Mouse (Mus musculus) ES-Bruce4 (cell line): ENCODE results near the gene Nkx2-5. TPM values are rescaled to one million over a fixed set of nuclear protein-coding genes. Genes with fewer than 3 reads are reported as not detected.

Experiments
- H3K27ac ChIP-seq: 2 replicates; pipeline ENCODE4 v1.5.1; 2012; ENCODE audit warnings: low read length, inconsistent platforms; ENCODE audit not compliant: insufficient read depth
- H3K27me3 ChIP-seq: 2 replicates; pipeline ENCODE4 v1.6.1; 2012; ENCODE audit warnings: mild to moderate bottlenecking, low read length, inconsistent platforms; ENCODE audit not compliant: control insufficient read depth, poor library complexity, insufficient read depth, severe bottlenecking
- H3K36me3 ChIP-seq: 2 replicates; pipeline ENCODE4 v1.6.1; 2012; ENCODE audit warnings: inconsistent platforms, mild to moderate bottlenecking, low read length, moderate library complexity; ENCODE audit not compliant: control insufficient read depth, poor library complexity, insufficient read depth, severe bottlenecking
- H3K4me1 ChIP-seq: one replicate; pipeline ENCODE4 v1.8.1; 2011; ENCODE audit warnings: low read length; ENCODE audit not compliant: control insufficient read depth, insufficient read depth
- H3K4me3 ChIP-seq: 2 replicates; pipeline ENCODE4 v1.5.1; 2011; ENCODE audit warnings: low read depth, mild to moderate bottlenecking, low read length
- H3K9ac ChIP-seq: 2 replicates; pipeline ENCODE4 v1.6.1; 2012; ENCODE audit warnings: low read depth, mild to moderate bottlenecking, inconsistent platforms; ENCODE audit not compliant: poor library complexity, severe bottlenecking
- H3K9me3 ChIP-seq: replicated peaks from 2 replicates; pipeline ENCODE4 v1.6.1; 2012; ENCODE audit warnings: mild to moderate bottlenecking, low read length, inconsistent platforms; ENCODE audit not compliant: control insufficient read depth, poor library complexity, insufficient read depth, severe bottlenecking
- CTCF ChIP-seq: IDR thresholded peaks from one replicate; pipeline ENCODE4 v1.8.1; 2011; ENCODE audit warnings: low read depth, low read length
- EP300 ChIP-seq: IDR thresholded peaks from 2 replicates; pipeline ENCODE4 v1.6.1; 2011; ENCODE audit warnings: low read depth, low read length; ENCODE audit not compliant: insufficient read depth
- POLR2A ChIP-seq: IDR thresholded peaks from one replicate; pipeline ENCODE4 v1.8.1; 2011; ENCODE audit warnings: low read length; ENCODE audit not compliant: insufficient read depth
- polyA plus RNA-seq: library from polyadenylated mRNA; stranded (reverse); fragments of >200 nt; gene quantifications from 2 replicates; pipeline ENCODE4 v1.2.4, GENCODE M21; 2011; ENCODE audit warnings: low read depth; ENCODE audit not compliant: missing spikeins, insufficient read depth, insufficient read length

Gene Nkx2-5
- polyA plus RNA-seq, 1 experiment, result not detected

DNA sequence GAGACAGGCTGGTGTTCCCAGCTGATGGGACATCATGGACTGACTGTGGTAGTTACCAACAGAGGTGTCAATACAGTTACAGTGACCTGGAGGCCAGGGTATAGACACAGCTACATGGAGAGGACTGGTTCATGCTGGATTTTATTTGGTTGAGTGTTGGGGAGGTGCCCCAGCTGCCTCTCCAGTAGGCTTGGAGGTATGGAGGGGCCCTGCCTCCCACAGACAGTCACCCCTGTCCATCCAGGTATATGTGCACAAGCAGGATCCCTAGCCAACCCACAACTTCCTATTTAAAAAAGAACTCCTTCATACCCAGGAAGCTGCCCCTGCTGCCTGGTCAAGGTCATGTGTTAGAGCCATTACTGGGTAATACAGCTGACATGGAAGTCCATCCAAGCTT, 27.0 kb downstream of the Nkx2-5 start:
- H3K9ac ChIP-seq, result no peak overlapping the region
- H3K36me3 ChIP-seq, result no peaks in the 10 kb centered on the region
- no peaks in the 10 kb centered on the region for H3K4me1 ChIP-seq
- no peaks in the 10 kb centered on the region for H3K27me3 ChIP-seq
- peaks cover 20% of the 10 kb centered on the region; the same call in 1 of the 2 replicates for H3K9me3 ChIP-seq
- TF ChIP-seq EP300, result no peak
- TF ChIP-seq CTCF, result no peak
- TF ChIP-seq POLR2A, result no peak
- H3K27ac ChIP-seq, result no peak overlapping the region
- no peak overlapping the region for H3K4me3 ChIP-seq

DNA sequence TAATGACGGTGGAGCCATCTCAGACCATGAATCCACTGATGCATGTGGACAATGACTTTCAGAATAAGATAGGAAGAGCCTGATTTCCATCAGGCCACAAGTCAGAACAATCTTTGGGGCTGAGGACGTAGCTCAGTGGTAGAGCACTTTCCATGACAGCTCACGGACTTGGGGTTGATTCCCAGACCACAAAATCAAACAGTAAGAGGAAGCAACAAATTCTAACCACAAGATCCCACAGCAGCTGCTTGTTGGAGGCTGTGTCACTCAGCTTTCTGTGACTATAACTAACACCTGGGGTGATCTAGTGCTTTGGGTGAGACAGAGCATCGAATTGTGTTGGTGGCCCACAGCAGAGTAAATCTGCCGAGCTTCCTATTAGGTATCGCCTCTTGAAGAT, 28.0 kb downstream of the Nkx2-5 start:
- TF ChIP-seq EP300 (no peak), POLR2A (no peak), CTCF (no peak)
- Histone ChIP-seq H3K36me3 (no peaks in the 10 kb centered on the region), H3K27ac (no peak overlapping the region), H3K9ac (no peak overlapping the region), H3K9me3 (peaks cover 15% of the 10 kb centered on the region; the same call in 1 of the 2 replicates), H3K4me3 (no peak overlapping the region), H3K4me1 (no peaks in the 10 kb centered on the region), H3K27me3 (no peaks in the 10 kb centered on the region)

DNA sequence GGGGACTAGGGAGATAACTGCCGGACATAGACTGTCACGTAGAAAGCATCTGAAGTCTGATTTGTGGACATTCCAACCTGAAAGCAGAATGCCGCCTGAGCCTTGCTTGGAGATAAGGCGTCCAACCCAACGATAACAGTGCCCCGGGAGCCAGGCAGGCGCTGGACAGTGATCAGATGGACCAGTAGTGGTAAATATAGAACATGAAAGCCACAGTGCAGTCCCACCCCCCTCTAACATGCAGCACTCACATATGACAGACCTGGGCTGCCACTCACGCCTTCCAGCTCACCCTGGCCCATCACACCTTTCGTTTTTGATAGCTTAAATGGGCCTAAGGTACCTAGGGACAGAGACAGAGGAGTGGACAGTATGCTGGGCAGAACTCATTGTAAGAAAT, 31.3 kb downstream of the Nkx2-5 start:
- no peak overlapping the region for H3K4me3 ChIP-seq
- no peaks in the 10 kb centered on the region for H3K9me3 ChIP-seq
- H3K9ac ChIP-seq, result no peak overlapping the region
- no peaks in the 10 kb centered on the region for H3K27me3 ChIP-seq
- H3K27ac ChIP-seq, result no peak overlapping the region
- TF ChIP-seq CTCF (no peak), EP300 (no peak), POLR2A (no peak)
- no peaks in the 10 kb centered on the region for H3K36me3 ChIP-seq
- H3K4me1 ChIP-seq, result no peaks in the 10 kb centered on the region

DNA sequence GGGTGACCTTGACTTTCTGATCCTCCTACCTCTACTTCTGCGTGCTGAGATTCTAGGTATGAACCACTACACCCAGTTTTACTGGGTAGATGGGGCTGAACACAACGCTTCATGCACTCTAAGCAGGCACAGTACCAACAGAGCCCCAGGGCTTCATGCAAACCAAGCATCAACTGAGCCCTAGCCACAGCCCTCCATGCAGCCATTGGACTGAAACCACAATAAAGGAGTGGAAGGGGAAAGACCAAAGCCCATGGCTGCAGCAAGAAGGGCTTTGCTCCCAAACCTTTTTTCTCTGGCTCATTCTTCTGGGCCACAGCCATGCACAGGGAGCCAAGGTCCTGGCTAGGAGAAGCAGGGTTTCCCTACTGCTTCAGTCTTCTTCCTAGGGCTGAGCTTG, 32.2 kb downstream of the Nkx2-5 start:
- no peaks in the 10 kb centered on the region for H3K9me3 ChIP-seq
- H3K27ac ChIP-seq, result no peak overlapping the region
- no peak overlapping the region for H3K9ac ChIP-seq
- H3K36me3 ChIP-seq, result no peaks in the 10 kb centered on the region
- no peak overlapping the region for H3K4me3 ChIP-seq
- no peak for TF ChIP-seq EP300
- no peak for TF ChIP-seq CTCF
- no peak for TF ChIP-seq POLR2A
- no peaks in the 10 kb centered on the region for H3K4me1 ChIP-seq
- H3K27me3 ChIP-seq, result no peaks in the 10 kb centered on the region

DNA sequence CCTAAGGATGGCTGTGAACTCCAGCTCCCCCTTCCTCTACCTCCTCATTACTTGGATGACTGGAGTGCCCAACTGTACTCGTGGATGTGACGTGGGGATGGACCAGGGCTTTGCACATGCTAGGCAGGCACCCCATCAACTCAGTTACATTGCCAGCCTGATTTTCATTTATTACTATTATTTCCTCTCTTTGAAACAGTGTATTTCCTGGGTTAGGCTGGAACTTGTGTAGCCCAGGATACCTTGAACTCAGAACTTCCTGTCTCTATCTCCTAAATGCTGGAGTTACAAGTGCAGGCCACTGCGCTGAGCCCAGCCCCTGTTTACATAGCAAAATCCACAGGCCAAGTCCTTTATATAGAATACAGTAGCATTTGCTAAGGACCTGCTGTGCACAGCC, 41.9 kb downstream of the Nkx2-5 start:
- H3K4me3 ChIP-seq, result no peak overlapping the region
- H3K9ac ChIP-seq, result no peak overlapping the region
- H3K36me3 ChIP-seq, result no peaks in the 10 kb centered on the region
- H3K27me3 ChIP-seq, result no peaks in the 10 kb centered on the region
- H3K27ac ChIP-seq, result no peak overlapping the region
- TF ChIP-seq CTCF (no peak), POLR2A (no peak), EP300 (no peak)
- no peaks in the 10 kb centered on the region for H3K9me3 ChIP-seq
- no peaks in the 10 kb centered on the region for H3K4me1 ChIP-seq

DNA sequence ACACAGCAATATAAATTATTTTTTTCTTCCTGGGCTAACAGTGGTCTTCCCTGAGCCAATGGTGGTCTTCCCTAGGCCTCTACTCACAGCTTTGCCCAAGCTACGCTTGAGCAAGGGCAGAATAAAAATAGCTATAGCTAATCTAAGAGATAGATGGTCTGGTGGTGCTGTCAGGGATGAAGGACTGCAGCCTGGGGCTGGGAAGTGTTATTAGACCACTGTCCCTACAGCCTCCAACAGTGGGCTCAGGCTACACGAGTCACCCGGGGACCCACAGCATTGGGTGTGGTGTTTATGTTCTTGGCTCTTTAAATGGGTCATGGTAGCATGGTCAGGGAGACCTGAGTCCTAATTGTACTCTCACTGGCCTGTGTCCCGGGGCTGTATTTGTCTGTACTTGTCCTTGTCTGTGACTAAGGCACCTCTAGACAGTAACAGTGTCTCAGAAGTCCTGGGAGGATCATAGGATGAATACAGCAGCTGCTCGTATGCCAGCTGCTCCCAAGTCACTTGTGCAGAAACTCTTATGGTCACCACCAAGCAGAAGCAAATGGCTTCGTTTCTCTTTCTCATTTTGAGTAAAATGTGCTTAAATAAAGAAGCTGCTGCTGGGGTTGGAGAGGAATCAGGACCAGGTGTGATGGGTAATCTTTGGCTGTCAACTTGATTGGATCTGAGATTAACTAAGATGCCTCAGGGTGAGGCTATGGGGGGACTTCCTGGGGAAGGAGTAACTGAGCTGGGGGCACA, 47.3 kb downstream of the Nkx2-5 start:
- H3K36me3 ChIP-seq, result peaks cover under 1% of the 10 kb centered on the region; the same call in 1 of the 2 replicates
- TF ChIP-seq POLR2A (no peak), EP300 (no peak), CTCF (no peak)

More for the DNA sequence above, 47.3 kb downstream of the Nkx2-5 start:
- H3K27ac ChIP-seq, result no peak overlapping the region
- no peaks in the 10 kb centered on the region for H3K9me3 ChIP-seq
- no peaks in the 10 kb centered on the region for H3K4me1 ChIP-seq
- H3K27me3 ChIP-seq, result no peaks in the 10 kb centered on the region
- no peak overlapping the region for H3K9ac ChIP-seq
- no peak overlapping the region for H3K4me3 ChIP-seq
